In genomic region chr14:52279747-52280120, GRCm38 (mm10) we compare ENCODE assay signal across 8 mouse cellular contexts. TPM values are rescaled to one million over a fixed set of nuclear protein-coding genes. Genes with fewer than 3 reads are reported as not detected.
DNase-seq lines count a peak whose midpoint lies in the region; ATAC-seq and TF ChIP-seq lines count a peak whose summit lies in the region.

No protein-coding gene starts in this region.

- no peaks in the 10 kb centered on the region for H3K9me3 ChIP-seq in hindbrain, embryonic 14.5 days (ENCODE audit: control insufficient read depth, low read length)
- no peaks in the 10 kb centered on the region for H3K9me3 ChIP-seq in midbrain, embryonic 14.5 days (ENCODE audit: control insufficient read depth, low read length)

- H3K36me3 ChIP-seq in kidney, adult 2 months (ENCODE audit: control insufficient read depth, insufficient read depth, low read length) = no peaks in the 10 kb centered on the region
- peaks cover 16% of the 10 kb centered on the region for H3K36me3 ChIP-seq in hindbrain, embryonic 14.5 days (replicated peaks; ENCODE audit: control insufficient read depth, insufficient read depth)
- H3K36me3 ChIP-seq in midbrain, embryonic 14.5 days (ENCODE audit: control insufficient read depth, insufficient read depth, low read length) = peaks cover 16% of the 10 kb centered on the region

- TF ChIP-seq CTCF in kidney, adult 2 months (conservative IDR thresholded peaks at IDR 0.05; ENCODE audit: insufficient read depth, insufficient read length, low read depth, low read length) = no peak
- no peak for TF ChIP-seq CTCF in bone marrow macrophage, adult 2 months (IDR thresholded peaks at IDR 0.05; ENCODE audit: low read depth, low read length)

- ATAC-seq in hindbrain, embryonic 14.5 days (ENCODE audit: low FRiP score) = no peak; the same call in 1 of the 2 replicates
- ATAC-seq in midbrain, embryonic 14.5 days (ENCODE audit: low FRiP score, low TSS enrichment) = no peak; the same call in 1 of the 2 replicates

- DNase-seq in kidney, adult 2 months = no peak
- no peak for DNase-seq in kidney, postnatal 10 days
- DNase-seq in hindbrain, embryonic 14.5 days (ENCODE audit: low spot score) = no peak
- DNase-seq in midbrain, embryonic 14.5 days = no peak
- no peak for DNase-seq in frontal cortex, postnatal 36 days (ENCODE audit: low spot score in 2 of 2)
- no peak for DNase-seq in urinary bladder, adult 18-20 months (ENCODE audit: low spot score in 2 of 2)
- DNase-seq in kidney, postnatal 4 days = no peak

- WGBS in kidney, adult 2 months = under 1% methylated on average over 21 of the region's 21 CpGs
- WGBS in hindbrain, embryonic 14.5 days = under 1% methylated on average over 21 of the region's 21 CpGs
- WGBS in midbrain, embryonic 14.5 days = under 1% methylated on average over 21 of the region's 21 CpGs

- TF ChIP-seq POLR2A in kidney, adult 2 months (IDR thresholded peaks at IDR 0.05; ENCODE audit: low read depth, low read length) = no peak
- no peak for TF ChIP-seq POLR2A in bone marrow macrophage, adult 2 months (IDR thresholded peaks at IDR 0.05; ENCODE audit: borderline replicate concordance, low read depth, low read length)

- 0 out of 2 replicates have a peak, but pooled peaks cover 2% of the 10 kb centered on the region for H3K4me1 ChIP-seq in kidney, adult 2 months (ENCODE audit: control insufficient read depth, insufficient read depth, low read length)
- H3K4me1 ChIP-seq in bone marrow macrophage, adult 2 months (ENCODE audit: control insufficient read depth, insufficient read depth, low read length) = peaks cover 10% of the 10 kb centered on the region
- peaks cover 8% of the 10 kb centered on the region for H3K4me1 ChIP-seq in hindbrain, embryonic 14.5 days (replicated peaks; ENCODE audit: control insufficient read depth, insufficient read depth, low read length)
- H3K4me1 ChIP-seq in midbrain, embryonic 14.5 days (ENCODE audit: control insufficient read depth, insufficient read depth, low read length) = peaks cover 9% of the 10 kb centered on the region

- H3K27me3 ChIP-seq in kidney, adult 2 months (replicated peaks; ENCODE audit: control insufficient read depth, insufficient read depth, low read length) = no peaks in the 10 kb centered on the region
- H3K27me3 ChIP-seq in hindbrain, embryonic 14.5 days (ENCODE audit: control insufficient read depth, insufficient read depth, low read length) = no peaks in the 10 kb centered on the region
- no peaks in the 10 kb centered on the region for H3K27me3 ChIP-seq in midbrain, embryonic 14.5 days (ENCODE audit: control insufficient read depth, insufficient read depth, low read length)

- H3K4me3 ChIP-seq in kidney, adult 2 months (ENCODE audit: insufficient read depth, low read depth, low read length) = peak overlapping the region; percentile 87
- H3K4me3 ChIP-seq in bone marrow macrophage, adult 2 months (ENCODE audit: insufficient read depth, low read length) = peak overlapping the region; percentile 91
- H3K4me3 ChIP-seq in hindbrain, embryonic 14.5 days (replicated peaks; ENCODE audit: low read length) = peak overlapping the region; percentile 64
- H3K4me3 ChIP-seq in midbrain, embryonic 14.5 days (replicated peaks; ENCODE audit: low read depth, low read length) = peak overlapping the region; percentile 87

- peak overlapping the region; percentile 75 for H3K9ac ChIP-seq in hindbrain, embryonic 14.5 days
- peak overlapping the region; percentile 89 for H3K9ac ChIP-seq in midbrain, embryonic 14.5 days (replicated peaks; ENCODE audit: low read length)

- H3K4me2 ChIP-seq in hindbrain, embryonic 14.5 days (replicated peaks) = peak overlapping the region; percentile 63
- H3K4me2 ChIP-seq in midbrain, embryonic 14.5 days (ENCODE audit: low read length) = peak overlapping the region; percentile 77

- peak overlapping the region; percentile 25; the same call in 1 of the 2 replicates for H3K27ac ChIP-seq in kidney, adult 2 months (ENCODE audit: insufficient read depth, low read depth, low read length)
- H3K27ac ChIP-seq in bone marrow macrophage, adult 2 months (ENCODE audit: insufficient read depth, low read depth, low read length) = peak overlapping the region; percentile 79
- H3K27ac ChIP-seq in hindbrain, embryonic 14.5 days = peak overlapping the region; percentile 85
- peak overlapping the region; percentile 87 for H3K27ac ChIP-seq in midbrain, embryonic 14.5 days (replicated peaks; ENCODE audit: low read depth, low read length)

RNA-seq across cellular contexts. Expression of gene Rab2b, which starts 0.4 kb away (rescaled TPM):
- 7.5 and 8.4 TPM in 2 replicates for polyA plus RNA-seq in kidney, adult 2 months (2012; rRNA removed)
- 17.6 and 20.0 TPM in 2 replicates for polyA plus RNA-seq in bone marrow macrophage, adult 2 months (2012; ENCODE audit: insufficient read depth, insufficient read length, missing spikeins)
- polyA plus RNA-seq in hindbrain, embryonic 14.5 days (2014; fragmentation: Nextera tagmentation; extraction: Ambion mirVana) = 58.2 and 60.4 TPM in 2 replicates
- polyA plus RNA-seq in midbrain, embryonic 14.5 days (2014; fragmentation: Nextera tagmentation; extraction: Ambion mirVana) = 60.4 and 65.7 TPM in 2 replicates

RNA-seq across cellular contexts. Expression of gene Tox4, which starts 0.8 kb away (rescaled TPM):
- polyA plus RNA-seq in kidney, adult 2 months (2012; rRNA removed) = 26.6 and 32.0 TPM in 2 replicates
- 39.0 and 39.2 TPM in 2 replicates for polyA plus RNA-seq in bone marrow macrophage, adult 2 months (2012; ENCODE audit: insufficient read depth, insufficient read length, missing spikeins)
- polyA plus RNA-seq in hindbrain, embryonic 14.5 days (2014; fragmentation: Nextera tagmentation; extraction: Ambion mirVana) = 55.7 and 56.6 TPM in 2 replicates
- polyA plus RNA-seq in midbrain, embryonic 14.5 days (2014; fragmentation: Nextera tagmentation; extraction: Ambion mirVana) = 52.6 and 56.1 TPM in 2 replicates

RNA-seq across cellular contexts. Expression of gene Chd8, which starts 22.2 kb away (rescaled TPM):
- polyA plus RNA-seq in kidney, adult 2 months (2012; rRNA removed) = 20.6 and 22.1 TPM in 2 replicates
- 82.6 and 83.6 TPM in 2 replicates for polyA plus RNA-seq in bone marrow macrophage, adult 2 months (2012; ENCODE audit: insufficient read depth, insufficient read length, missing spikeins)
- polyA plus RNA-seq in hindbrain, embryonic 14.5 days (2014; fragmentation: Nextera tagmentation; extraction: Ambion mirVana) = 47.3 and 52.3 TPM in 2 replicates
- polyA plus RNA-seq in midbrain, embryonic 14.5 days (2014; fragmentation: Nextera tagmentation; extraction: Ambion mirVana) = 47.5 and 53.4 TPM in 2 replicates

RNA-seq across cellular contexts. Expression of gene Mettl3, which starts 25.2 kb away (rescaled TPM):
- 16.0 and 23.5 TPM in 2 replicates for polyA plus RNA-seq in kidney, adult 2 months (2012; rRNA removed)
- polyA plus RNA-seq in bone marrow macrophage, adult 2 months (2012; ENCODE audit: insufficient read depth, insufficient read length, missing spikeins) = 31.8 and 34.2 TPM in 2 replicates
- 37.1 and 37.8 TPM in 2 replicates for polyA plus RNA-seq in hindbrain, embryonic 14.5 days (2014; fragmentation: Nextera tagmentation; extraction: Ambion mirVana)
- 39.8 and 42.8 TPM in 2 replicates for polyA plus RNA-seq in midbrain, embryonic 14.5 days (2014; fragmentation: Nextera tagmentation; extraction: Ambion mirVana)

RNA-seq across cellular contexts. Expression of gene Sall2, which starts 48.8 kb away (rescaled TPM):
- polyA plus RNA-seq in kidney, adult 2 months (2012; rRNA removed) = 16.9 and 18.3 TPM in 2 replicates
- 0.67 and 0.95 TPM in 2 replicates for polyA plus RNA-seq in bone marrow macrophage, adult 2 months (2012; ENCODE audit: insufficient read depth, insufficient read length, missing spikeins)
- 47.5 and 50.0 TPM in 2 replicates for polyA plus RNA-seq in hindbrain, embryonic 14.5 days (2014; fragmentation: Nextera tagmentation; extraction: Ambion mirVana)
- polyA plus RNA-seq in midbrain, embryonic 14.5 days (2014; fragmentation: Nextera tagmentation; extraction: Ambion mirVana) = 40.1 and 55.6 TPM in 2 replicates

Comparison
In these comparisons a context has a peak if more than half of its experiments do, and no peak if none do; other contexts are left out.
1. H3K27ac ChIP-seq: peak in every context shown above with its lines; median percentile 87 in midbrain, embryonic 14.5 days; 85 in hindbrain, embryonic 14.5 days; 79 in bone marrow macrophage, adult 2 months; 25 in kidney, adult 2 months.